Mouse (Mus musculus): ENCODE measurements around the gene Cyp4x1.

The Cyp4x1 gene

DNA sequence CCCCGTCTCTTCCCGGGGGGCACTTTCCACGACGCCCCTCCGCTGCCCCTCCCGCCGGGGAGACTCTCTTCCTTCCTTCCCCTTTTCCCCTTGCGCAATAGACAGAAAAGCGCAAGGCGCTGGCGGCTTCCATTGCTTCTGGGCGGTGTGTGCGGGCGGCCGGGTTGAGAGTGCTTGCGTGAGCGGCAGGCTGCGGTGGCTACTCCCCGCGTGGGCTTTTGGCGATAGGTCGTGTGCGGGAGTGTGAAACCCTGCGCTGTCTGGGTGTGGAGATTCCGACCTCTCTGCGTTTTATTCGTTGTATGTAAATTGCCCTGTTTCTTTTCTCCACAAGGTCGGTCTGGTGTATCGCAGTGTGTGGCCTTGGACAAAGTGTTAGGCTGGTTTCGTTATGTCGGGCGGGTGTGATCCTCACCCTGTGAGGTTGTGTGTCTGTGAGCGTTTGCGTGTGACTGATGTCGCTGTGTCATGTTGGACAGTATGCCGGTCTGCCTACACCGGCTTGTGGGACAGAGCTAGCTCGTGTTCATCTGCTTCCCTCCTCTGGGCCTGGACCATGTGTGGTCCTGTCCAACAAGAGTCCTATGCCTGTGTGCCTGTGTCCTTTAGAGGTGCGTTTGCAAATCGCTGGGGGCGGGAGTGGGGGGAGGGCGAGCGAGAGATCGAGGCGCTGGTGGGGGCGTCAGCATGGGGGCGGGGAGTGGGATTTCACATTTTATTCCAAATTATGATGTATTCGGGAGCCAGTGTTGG, 77.0 kb downstream of the Cyp4x1 start:
- WGBS: 1% methylated on average over 48 of the region's 48 CpGs

- 2% methylated on average over 60 of the region's 60 CpGs for WGBS
Observed at GRCm38 (mm10) chr4:115056371-115056920, 77.6 kb downstream of the Cyp4x1 start, which contains the start of gene Tal1. Tal1 (plus strand) TSS chr4:115056426.

All from cerebral cortex, adult 2 months (tissue).